Mouse (Mus musculus): Measurements from ENCODE around the gene Gm20388. TPM values are rescaled to one million over a fixed set of nuclear protein-coding genes. Genes with fewer than 3 reads are reported as not detected.
"Not testable (repeated sequence)": the region's sequence is repeated elsewhere in the genome, so short reads cannot be mapped to it uniquely, and the experiment has no call there.

Gene Gm20388
- polyA plus RNA-seq, 1 experiment from 2014 or later, result not detected

- H3K4me1 ChIP-seq, result peaks cover 26% of the 10 kb centered on the region
- no peaks in the 10 kb centered on the region for H3K9me3 ChIP-seq
- no peak for ATAC-seq (replicated peaks)
- peak overlapping the region; percentile 93 for H3K4me3 ChIP-seq
- H3K9ac ChIP-seq (replicated peaks), result 0 out of 2 replicates have a peak overlapping the region, but pooled peaks have one; percentile 5
- H3K4me2 ChIP-seq (replicated peaks), result peak overlapping the region; percentile 54
- no peak overlapping the region for H3K27ac ChIP-seq (replicated peaks)
- peaks cover 10% of the 10 kb centered on the region; the same call in 1 of the 2 replicates for H3K36me3 ChIP-seq
- WGBS, result 37% methylated on average over 13 of the region's 13 CpGs
- H3K27me3 ChIP-seq, result no peaks in the 10 kb centered on the region
Measured at GRCm38 (mm10) chr8:124019782-124020181, 4109.1 kb downstream of the Gm20388 start.

GRCm38 (mm10) chr8:124020439-124021236, 4110.0 kb downstream of the Gm20388 start:
- no peaks in the 10 kb centered on the region for H3K9me3 ChIP-seq
- ATAC-seq (replicated peaks), result peak; percentile 84
- WGBS, result 1% methylated on average over 57 of the region's 87 CpGs
- H3K27ac ChIP-seq (replicated peaks), result peak overlapping the region; percentile 94
- peaks cover 19% of the 10 kb centered on the region for H3K36me3 ChIP-seq
- peak overlapping the region; percentile 54 for H3K4me2 ChIP-seq (replicated peaks)
- H3K4me3 ChIP-seq, result peak overlapping the region; percentile 93
- peaks cover 26% of the 10 kb centered on the region for H3K4me1 ChIP-seq
- H3K9ac ChIP-seq (replicated peaks), result peak overlapping the region; percentile 76
- no peaks in the 10 kb centered on the region for H3K27me3 ChIP-seq

- Histone ChIP-seq H3K4me1 (peaks cover 26% of the 10 kb centered on the region), H3K9ac (replicated peaks) (peak within 1 kb of the TSS; percentile 76), H3K9me3 (no peaks in the 10 kb centered on the region), H3K27me3 (no peaks in the 10 kb centered on the region), H3K4me3 (peak within 1 kb of the TSS; percentile 93), H3K27ac (replicated peaks) (peak within 1 kb of the TSS; percentile 94), H3K36me3 (peaks cover 25% of the 10 kb centered on the region), H3K4me2 (replicated peaks) (peak within 1 kb of the TSS; percentile 54)
- WGBS, result 1% methylated on average over 63 of the region's 74 CpGs
- ATAC-seq (replicated peaks), result peak; percentile 95
Measured at GRCm38 (mm10) chr8:124021237-124022227, 4110.9 kb downstream of the Gm20388 start, which contains the start of the genes Taf5l and Urb2. TSS of gene Taf5l (minus strand) at chr8:124021397. TSS of gene Urb2 (plus strand) at chr8:124021508.

- H3K9ac ChIP-seq (replicated peaks); H3K4me1 ChIP-seq; ATAC-seq (replicated peaks); H3K4me3 ChIP-seq; H3K27ac ChIP-seq (replicated peaks); H3K4me2 ChIP-seq (replicated peaks); H3K27me3 ChIP-seq; H3K9me3 ChIP-seq: not testable (repeated sequence)
- peaks cover 72% of the 10 kb centered on the region for H3K36me3 ChIP-seq
- 80% methylated on average over 2 of the region's 2 CpGs for WGBS
Measured at GRCm38 (mm10) chr8:124026265-124026664, 4115.6 kb downstream of the Gm20388 start.

GRCm38 (mm10) chr8:124027831-124028230, 4117.2 kb downstream of the Gm20388 start:
- Histone ChIP-seq H3K4me3 (no peak overlapping the region), H3K9ac (replicated peaks) (no peak overlapping the region), H3K9me3 (no peaks in the 10 kb centered on the region), H3K36me3 (peaks cover 78% of the 10 kb centered on the region), H3K27me3 (no peaks in the 10 kb centered on the region), H3K4me2 (replicated peaks) (no peak overlapping the region), H3K27ac (replicated peaks) (no peak overlapping the region), H3K4me1 (no peaks in the 10 kb centered on the region)
- ATAC-seq (replicated peaks), result no peak
- 91% methylated on average over 6 of the region's 6 CpGs for WGBS

- no peaks in the 10 kb centered on the region for H3K27me3 ChIP-seq
- H3K4me2 ChIP-seq (replicated peaks), result no peak overlapping the region
- H3K36me3 ChIP-seq, result peaks cover 73% of the 10 kb centered on the region
- H3K27ac ChIP-seq (replicated peaks), result no peak overlapping the region
- no peaks in the 10 kb centered on the region for H3K4me1 ChIP-seq
- no peak overlapping the region for H3K9ac ChIP-seq (replicated peaks)
- H3K4me3 ChIP-seq, result no peak overlapping the region
- WGBS, result 67% methylated on average over 5 of the region's 5 CpGs
- ATAC-seq (replicated peaks), result no peak
- no peaks in the 10 kb centered on the region for H3K9me3 ChIP-seq
Measured at GRCm38 (mm10) chr8:124033400-124033799, 4122.8 kb downstream of the Gm20388 start.

GRCm38 (mm10) chr8:124038121-124038520, 4127.5 kb downstream of the Gm20388 start:
- H3K36me3 ChIP-seq, result peaks cover 65% of the 10 kb centered on the region
- H3K27me3 ChIP-seq, result no peaks in the 10 kb centered on the region
- H3K9me3 ChIP-seq, result no peaks in the 10 kb centered on the region
- no peak overlapping the region for H3K27ac ChIP-seq (replicated peaks)
- no peak for ATAC-seq (replicated peaks)
- H3K4me1 ChIP-seq, result no peaks in the 10 kb centered on the region
- H3K4me3 ChIP-seq, result no peak overlapping the region
- H3K4me2 ChIP-seq (replicated peaks), result no peak overlapping the region
- H3K9ac ChIP-seq (replicated peaks), result no peak overlapping the region
- WGBS, result 90% methylated on average over 7 of the region's 7 CpGs

- ATAC-seq (replicated peaks), result no peak
- Histone ChIP-seq H3K4me3 (no peak overlapping the region), H3K27me3 (no peaks in the 10 kb centered on the region), H3K36me3 (peaks cover 73% of the 10 kb centered on the region), H3K27ac (replicated peaks) (no peak overlapping the region), H3K4me1 (no peaks in the 10 kb centered on the region), H3K9ac (replicated peaks) (no peak overlapping the region), H3K9me3 (no peaks in the 10 kb centered on the region), H3K4me2 (replicated peaks) (no peak overlapping the region)
- WGBS, result 77% methylated on average over 4 of the region's 4 CpGs
Measured at GRCm38 (mm10) chr8:124039351-124039750, 4128.7 kb downstream of the Gm20388 start.

GRCm38 (mm10) chr8:124042201-124042600, 4131.6 kb downstream of the Gm20388 start:
- Histone ChIP-seq H3K27ac (replicated peaks) (no peak overlapping the region), H3K4me3 (no peak overlapping the region), H3K4me2 (replicated peaks) (no peak overlapping the region), H3K36me3 (peaks cover 67% of the 10 kb centered on the region), H3K27me3 (no peaks in the 10 kb centered on the region), H3K4me1 (no peaks in the 10 kb centered on the region), H3K9ac (replicated peaks) (no peak overlapping the region), H3K9me3 (no peaks in the 10 kb centered on the region)
- ATAC-seq (replicated peaks), result no peak
- 90% methylated on average over 1 of the region's 1 CpGs for WGBS

- Histone ChIP-seq H3K27me3 (no peaks in the 10 kb centered on the region), H3K27ac (replicated peaks) (no peak overlapping the region), H3K4me1 (no peaks in the 10 kb centered on the region), H3K4me3 (no peak overlapping the region), H3K36me3 (peaks cover 54% of the 10 kb centered on the region), H3K9me3 (no peaks in the 10 kb centered on the region), H3K4me2 (replicated peaks) (no peak overlapping the region), H3K9ac (replicated peaks) (no peak overlapping the region)
- no peak for ATAC-seq (replicated peaks)
- whole genome bisulfite sequencing, result 96% methylated on average over 5 of the region's 5 CpGs
Measured at GRCm38 (mm10) chr8:124044421-124044820, 4133.8 kb downstream of the Gm20388 start.

GRCm38 (mm10) chr8:124044931-124045330, 4134.3 kb downstream of the Gm20388 start:
- Histone ChIP-seq H3K9ac (replicated peaks) (no peak overlapping the region), H3K9me3 (no peaks in the 10 kb centered on the region), H3K4me3 (no peak overlapping the region), H3K36me3 (peaks cover 49% of the 10 kb centered on the region), H3K27me3 (no peaks in the 10 kb centered on the region), H3K4me1 (no peaks in the 10 kb centered on the region), H3K4me2 (replicated peaks) (no peak overlapping the region), H3K27ac (replicated peaks) (no peak overlapping the region)
- WGBS, result 97% methylated on average over 12 of the region's 12 CpGs
- no peak for ATAC-seq (replicated peaks)

- ATAC-seq (replicated peaks), result no peak
- Histone ChIP-seq H3K27ac (replicated peaks) (no peak overlapping the region), H3K9ac (replicated peaks) (no peak overlapping the region), H3K27me3 (no peaks in the 10 kb centered on the region), H3K4me1 (no peaks in the 10 kb centered on the region), H3K36me3 (peaks cover 43% of the 10 kb centered on the region), H3K9me3 (no peaks in the 10 kb centered on the region), H3K4me3 (no peak overlapping the region), H3K4me2 (replicated peaks) (no peak overlapping the region)
- 92% methylated on average over 8 of the region's 8 CpGs for WGBS
Measured at GRCm38 (mm10) chr8:124045856-124046255, 4135.2 kb downstream of the Gm20388 start.

Measured in forebrain, embryonic 15.5 days (tissue).